Mouse (Mus musculus) CH12F3 (cell line): ENCODE data around the gene Zfp64.

Experiments
- in situ Hi-C: fragments of 300-500 bp; cut with MboI; formaldehyde crosslinking; loops from 2 replicates; pipeline ENCODE4 v1.14.3; 2020; ENCODE audit warnings: low sequenced_read_pairs

Zfp64 gene

DNA sequence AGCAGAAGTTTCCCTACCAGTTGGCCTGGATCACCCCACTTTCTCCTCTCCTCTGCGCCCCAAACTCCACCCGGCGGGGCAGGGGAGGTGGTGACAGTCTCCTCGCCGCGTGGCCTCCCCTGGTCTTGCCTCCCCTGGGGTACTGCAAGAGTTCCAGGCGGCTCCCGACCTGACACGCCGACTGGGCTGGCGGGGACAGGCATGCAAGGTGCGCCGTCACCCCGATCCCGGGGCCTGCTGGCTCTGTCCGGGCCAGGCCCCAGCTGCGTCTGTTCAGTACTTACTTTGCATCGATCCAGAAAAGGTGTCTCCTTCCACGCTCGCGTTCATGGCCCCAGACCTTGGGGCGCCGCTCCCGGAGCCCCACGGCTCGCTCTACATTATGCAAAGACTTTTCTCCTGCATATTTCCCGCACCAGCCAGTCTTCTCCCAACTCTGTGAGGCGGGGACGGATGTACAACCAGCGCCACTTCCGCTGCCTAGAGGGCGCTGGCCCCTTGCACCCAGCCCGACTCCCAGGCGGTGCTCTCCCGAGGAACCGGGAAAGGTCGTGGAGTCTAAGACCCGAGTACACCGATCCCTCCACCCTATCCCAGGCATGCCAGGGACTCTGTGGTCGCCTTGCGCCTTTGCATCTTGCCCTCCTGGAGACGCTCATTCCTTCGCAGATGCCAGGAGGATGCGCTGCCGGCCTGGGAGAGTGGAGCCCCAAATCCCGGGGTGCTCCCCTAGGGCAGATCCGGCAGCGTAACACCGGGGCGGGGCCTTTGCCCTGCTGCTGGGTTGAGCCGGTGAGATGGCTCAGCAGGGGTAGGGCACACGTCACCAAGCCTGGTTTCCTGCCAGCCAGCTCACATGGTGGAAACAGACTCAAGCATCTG is at the start of gene Zfp64:
Gene Zfp64, minus strand, starts transcription at position 753 of the 882 bp plus-strand sequence.
- in situ Hi-C loops = no loop called here

DNA sequence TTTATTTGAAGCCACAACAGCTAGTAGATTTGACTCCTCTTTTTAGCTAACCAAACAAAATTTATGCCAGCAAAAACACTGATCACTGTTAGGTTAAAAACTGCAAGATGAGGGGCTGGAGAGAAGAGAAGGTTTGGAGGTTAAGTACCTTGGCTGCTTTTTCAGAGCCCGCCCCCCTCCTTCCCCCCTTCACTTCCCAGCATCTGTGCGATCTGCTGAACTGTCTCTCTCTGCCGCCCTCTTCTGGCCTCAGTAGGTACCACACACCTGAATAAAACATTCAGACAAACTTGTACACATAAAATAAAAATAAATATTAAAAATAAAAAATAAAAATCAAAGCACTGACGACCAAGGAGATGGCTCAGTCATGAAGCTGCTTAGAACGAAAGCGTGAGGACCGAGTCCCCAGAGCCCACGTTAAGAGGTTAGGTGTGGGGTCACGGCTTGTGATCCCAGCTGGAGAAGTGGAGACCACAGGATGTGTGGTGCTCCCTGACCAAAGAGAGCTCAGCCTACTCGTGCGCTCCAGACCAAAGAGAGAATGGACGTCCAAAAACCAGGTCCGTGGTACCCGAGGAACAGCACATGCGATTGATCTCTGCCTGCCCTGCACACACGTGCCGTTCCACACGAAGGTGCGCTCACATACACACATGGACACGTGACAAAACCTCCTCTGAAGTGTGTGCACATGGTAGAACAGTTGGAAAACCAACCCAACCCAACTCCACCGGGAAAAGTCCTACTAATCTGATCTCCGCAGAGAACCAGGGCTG is 37.4 kb upstream of the Zfp64 start:
- in situ Hi-C loops = no loop called here

DNA sequence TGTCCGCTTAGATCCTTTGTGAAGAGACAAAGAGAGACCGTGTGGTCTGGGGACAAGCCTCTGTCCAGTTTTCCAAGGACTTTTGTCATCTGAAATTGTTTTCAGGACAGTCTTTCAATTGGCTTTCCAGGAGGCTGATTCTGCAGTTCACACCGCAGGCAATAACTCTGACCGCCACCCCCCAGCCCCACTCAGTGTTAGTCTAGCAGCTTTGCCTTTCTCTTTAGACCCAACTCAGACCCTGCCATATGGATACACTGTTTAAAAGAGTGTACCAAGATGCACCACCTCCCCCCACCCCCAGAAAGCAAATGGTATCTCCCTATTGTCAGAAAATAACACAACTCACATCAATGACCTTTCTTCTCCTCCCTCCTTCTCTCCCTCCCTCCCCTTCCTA is 35.6 kb upstream of the Zfp64 start:
- in situ Hi-C loops = no loop called here

DNA sequence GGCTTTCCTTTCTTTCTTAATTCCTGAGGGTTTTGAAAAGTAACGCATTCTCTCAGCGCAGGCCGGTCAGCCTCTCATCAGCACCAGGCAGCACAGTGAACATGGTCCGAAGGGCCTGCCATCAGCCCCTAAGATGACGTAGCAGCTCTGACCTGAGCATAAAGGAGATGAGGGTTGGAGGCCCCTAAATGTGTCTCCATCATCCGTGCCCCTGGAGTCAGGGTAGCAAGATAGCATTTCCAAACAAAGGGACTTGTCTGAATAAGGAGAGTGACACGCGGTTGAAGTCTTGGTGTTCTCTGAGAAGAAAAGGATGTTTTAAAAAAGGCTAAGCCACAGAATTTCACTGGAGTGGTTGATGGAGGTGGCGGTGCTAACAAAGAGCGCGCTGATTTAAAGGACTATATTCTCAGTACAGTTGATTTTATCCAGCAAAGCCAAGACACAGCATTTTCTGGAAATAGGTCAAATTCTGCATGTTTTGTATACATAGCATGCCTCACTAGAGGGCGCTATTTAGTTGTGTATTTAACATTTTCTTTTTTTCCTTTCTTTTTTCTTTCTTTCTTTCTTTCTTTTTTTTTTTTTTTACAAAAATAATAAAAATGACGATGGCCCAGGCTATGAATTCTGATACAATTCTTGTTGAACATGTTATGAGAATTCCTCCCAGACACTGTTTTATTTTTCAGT is 34.8 kb upstream of the Zfp64 start:
- in situ Hi-C loops = no loop called here

DNA sequence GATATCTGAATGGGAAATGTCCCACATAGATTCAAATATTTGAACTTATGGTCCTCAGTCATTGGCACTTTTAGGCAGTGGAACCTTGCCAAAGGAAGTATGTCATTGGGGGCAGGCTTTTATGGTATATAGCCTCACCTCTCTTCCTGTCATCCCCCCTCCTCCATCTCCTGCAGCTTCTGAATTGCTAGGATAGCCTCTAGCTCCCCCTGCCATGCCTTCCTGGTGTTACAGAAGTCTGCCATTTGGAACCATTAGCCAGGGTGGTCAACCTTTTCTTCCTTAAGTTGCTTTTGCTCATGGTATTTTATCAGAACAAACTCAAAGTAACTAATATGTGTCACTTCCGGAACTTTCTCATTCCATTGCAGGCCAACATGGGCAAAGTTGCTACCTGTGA is 32.7 kb upstream of the Zfp64 start:
- in situ Hi-C loops = no loop called here

DNA sequence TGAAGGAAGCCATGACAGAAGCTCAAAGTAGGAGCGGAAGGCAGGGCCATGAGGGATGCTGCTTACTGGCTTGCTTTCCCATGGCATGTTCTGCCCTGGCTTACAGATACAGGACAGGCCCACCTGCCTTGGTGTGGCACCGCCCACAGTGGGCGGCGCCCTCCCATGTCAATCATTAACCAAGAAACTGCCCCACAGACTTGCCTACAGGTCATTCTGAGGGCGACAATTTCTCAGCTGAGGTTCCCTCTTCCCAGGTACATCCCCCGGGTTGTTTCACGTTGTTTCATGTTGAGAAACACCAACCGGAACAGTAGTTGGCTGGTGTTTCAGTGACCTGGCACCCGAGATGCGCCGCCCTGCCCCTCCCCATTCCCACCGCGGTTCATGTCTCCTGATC is 32.0 kb upstream of the Zfp64 start:
- in situ Hi-C loops = no loop called here

DNA sequence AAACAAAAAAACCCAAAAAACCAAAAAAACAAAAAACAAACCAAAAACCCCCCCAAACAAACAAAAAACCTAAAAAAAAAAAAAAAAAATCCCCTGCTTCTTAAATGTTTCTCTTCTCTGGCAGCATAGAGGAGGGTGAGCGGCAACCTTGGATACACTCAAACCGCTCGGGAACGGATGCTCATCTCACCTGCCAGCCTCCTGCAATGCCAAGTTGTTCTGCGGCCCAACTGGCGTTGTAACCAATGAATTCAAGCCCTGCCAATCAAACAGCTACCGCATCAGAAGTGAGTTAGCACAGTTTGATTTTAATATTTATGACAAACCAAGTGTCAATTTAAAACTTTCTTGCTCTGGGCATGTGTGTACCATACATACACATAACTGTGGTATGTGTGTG is 26.6 kb upstream of the Zfp64 start:
- in situ Hi-C loops = no loop called here

DNA sequence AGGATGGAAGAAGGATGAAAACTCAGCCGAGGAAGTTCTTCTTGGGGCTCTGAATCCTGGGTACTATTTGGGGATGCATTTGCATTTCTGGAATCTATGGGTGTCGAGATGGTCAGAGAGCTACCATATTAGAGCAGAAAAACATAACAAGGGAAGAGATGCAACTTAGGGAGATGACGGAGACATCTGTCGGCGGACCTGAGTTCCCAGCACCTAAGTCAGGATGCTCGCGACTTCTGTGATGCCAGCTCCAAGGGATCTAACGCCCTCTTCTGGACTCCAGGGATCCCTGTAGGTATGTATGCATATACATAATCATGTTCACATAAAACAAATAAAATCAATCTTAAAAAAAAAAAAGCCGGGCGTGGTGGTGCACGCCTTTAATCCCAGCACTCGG is 26.1 kb upstream of the Zfp64 start:
- in situ Hi-C loops = no loop called here

DNA sequence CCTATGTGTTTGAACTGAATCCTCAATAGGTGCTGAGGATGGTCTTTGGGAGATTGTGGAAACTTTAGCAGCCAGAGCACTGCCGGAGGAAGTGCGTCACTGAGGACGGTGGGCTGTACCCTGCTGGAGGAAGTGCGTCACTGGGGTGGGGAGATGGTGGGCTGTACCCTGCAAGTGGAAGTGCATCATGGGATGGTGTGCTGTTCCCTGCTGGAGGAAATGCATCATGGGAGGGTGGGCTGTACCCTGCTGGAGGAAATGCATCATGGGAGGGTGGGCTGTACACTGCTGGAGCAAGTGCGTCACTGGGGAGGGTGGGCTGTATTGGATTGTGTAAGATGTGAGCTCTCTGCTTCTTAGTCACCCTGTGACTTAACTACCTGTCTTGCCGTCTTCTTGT is 25.5 kb upstream of the Zfp64 start:
- in situ Hi-C loops = no loop called here

DNA sequence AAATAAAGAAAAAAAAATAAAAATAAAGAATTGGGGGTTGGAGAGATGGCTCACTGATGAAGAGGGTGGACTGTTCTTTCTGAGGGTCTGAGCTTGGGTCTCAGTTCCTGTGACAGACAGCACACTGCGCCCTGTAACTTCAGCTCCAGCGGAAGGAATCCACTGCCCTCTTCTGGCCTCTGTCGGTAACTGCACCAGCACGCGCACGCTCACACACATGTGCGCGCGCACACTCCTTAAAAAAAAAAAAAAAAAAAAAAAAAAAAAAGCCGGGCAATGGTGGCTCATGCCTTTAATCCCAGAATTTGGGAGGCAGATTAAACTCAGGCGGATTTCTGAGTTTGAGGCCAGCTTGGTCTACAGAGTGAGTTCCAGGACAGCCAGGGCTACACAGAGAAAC is 24.4 kb upstream of the Zfp64 start:
- in situ Hi-C loops = no loop called here

DNA sequence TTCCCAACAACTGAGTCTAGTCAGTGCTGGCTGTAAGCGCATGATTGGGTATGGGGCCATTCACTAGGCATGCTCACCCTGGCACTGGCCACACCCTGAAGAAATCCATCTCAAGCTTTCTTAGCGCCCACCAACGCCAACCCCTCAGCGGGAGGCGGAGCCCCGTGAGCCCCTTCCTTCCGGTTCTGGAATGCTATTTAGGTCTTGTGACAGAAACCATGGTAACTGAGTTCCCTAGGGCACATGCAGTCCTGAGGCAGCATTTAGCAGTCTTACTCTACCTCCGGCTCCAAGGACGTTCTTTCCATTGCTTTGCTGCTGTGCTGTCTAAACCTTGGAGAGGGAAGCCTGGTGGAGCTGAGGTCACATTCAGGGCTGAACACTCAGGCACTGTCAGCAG is 22.6 kb upstream of the Zfp64 start:
- in situ Hi-C loops = no loop called here

DNA sequence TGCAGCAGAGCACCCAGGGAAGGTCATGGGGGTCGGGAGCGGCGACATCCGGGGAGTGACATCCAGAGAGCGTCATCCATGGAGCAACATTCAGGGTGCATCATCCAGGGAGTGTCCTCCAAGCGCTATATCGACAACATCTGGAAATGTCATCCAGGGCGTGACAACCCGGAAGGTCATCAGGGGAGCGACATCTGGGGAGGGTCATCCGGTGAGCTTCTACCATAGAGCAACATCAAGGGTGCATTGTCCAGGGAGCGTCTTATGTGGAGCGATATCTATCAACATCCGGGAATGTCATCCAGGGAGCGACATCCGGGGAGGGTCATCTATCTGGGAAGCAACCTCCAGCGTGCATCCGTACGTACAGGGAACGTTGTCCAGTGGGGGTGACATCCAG is 14.7 kb upstream of the Zfp64 start:
- in situ Hi-C loops = no loop called here

DNA sequence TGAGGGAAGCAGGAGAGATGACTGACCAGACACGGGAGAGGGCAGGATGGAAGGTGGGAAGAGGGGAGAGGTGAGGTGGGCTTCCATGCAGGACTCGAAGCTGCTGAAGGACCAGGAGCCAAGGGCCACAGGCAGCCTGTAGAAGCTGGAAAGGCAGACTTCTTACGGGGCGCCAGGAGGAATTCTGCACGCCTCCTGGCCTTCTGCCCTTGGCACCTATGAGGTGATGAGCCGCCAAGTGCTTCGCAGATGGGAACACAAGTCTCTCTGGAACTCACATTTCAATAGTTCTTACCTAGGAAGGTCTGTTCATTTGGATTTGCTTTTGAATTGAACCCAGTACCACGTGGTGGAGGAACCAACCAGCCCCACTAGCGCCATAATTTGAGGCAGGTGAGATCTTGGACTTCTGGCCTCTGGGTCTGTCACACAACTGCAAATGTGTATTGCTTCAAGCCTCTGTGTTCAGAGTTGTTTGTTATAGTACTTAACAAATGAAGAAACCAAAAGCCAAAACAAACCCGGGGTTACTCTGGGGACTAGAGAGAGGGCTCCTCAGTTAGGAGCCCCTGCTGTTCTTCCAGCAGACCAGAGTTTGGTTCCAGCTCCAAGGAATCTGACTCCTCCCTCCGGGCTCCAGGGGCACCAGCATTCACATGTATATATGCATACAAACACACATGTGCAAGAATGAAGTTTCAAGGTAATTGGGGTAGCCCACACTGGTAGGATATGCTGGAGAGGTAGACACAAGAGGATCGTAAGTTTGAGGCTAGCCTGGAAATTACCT is 12.9 kb upstream of the Zfp64 start:
- in situ Hi-C loops = no loop called here

DNA sequence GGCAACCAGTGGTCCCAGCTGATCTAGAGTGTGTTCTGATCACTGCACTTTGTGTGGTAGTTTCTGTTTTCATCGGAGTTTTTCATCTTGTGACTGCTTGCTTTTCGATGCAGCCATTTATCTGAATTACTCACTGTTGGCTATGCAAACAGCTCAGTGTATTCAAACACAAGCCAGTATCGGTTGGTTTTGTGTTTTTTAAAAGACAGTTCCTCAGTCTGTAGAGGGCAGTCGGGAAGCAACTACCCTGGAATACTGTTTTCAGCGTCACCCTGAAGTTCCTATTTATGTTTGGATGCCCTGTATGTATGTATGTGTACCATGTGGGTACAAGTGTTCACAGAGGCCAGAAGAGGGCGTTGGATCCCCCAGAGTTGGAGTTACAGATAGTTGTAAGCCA is 11.1 kb upstream of the Zfp64 start:
- in situ Hi-C loops = no loop called here

DNA sequence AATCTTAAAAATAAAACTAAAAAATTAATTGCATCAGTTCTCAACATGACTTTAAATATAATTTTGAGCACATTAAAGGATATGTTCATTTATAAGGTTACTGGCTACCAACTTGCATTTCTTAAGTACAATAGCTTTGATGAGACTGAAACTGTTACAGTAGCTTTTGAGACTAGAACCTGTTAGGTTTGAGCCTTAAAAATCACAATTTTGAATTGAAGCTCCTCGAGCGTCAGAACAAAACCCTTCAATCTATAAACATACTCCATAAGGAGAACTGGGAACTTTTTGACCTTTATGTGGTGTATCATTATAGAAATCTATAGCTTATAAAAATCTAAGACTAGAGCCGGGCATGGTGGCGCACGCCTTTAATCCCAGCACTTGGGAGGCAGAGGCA is 9.5 kb upstream of the Zfp64 start:
- in situ Hi-C loops = no loop called here

DNA sequence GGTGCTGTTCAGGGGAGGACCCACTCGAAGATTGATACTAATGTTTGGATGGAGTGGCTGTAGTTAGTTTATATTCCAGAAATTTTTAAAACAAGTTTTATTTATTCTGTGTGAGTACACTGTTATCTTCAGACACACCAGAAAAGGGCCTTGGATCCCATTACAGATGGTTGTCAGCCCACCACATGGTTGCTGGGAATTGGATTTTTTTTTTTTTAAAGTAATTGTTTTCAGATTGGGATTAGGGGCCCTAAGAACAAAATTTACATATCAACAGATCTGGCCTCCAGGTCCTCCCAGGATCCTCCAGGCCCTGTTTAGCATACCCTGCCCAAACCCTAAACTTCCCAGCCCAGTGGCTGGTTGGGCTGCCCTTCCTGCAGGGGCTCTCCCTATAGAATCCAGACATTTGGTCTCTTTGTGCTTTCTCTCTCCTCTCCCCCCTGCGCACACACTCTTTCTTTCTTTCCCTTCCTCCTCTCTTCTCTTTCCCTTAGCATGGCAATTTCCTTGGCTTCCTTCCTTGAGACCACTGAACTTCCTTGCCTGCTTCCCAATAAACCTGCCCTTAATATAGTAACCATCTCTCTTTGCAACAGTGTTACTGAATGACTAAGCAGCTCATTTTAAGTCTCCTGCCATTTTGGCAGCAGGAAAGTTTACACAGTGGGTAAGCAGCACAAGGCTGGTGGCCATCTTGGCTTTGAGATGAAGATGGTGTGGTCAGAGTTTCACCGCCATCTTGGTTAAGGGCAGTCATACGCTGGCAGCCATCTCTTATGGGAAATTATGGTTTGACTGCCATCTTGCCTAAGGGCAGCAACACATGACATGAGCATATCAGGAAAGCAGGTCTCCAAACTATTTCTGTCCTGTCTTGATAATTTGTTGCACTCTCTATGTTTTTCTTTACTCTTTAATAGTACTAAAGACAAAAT is 6.6 kb upstream of the Zfp64 start:
- in situ Hi-C loops = no loop called here

DNA sequence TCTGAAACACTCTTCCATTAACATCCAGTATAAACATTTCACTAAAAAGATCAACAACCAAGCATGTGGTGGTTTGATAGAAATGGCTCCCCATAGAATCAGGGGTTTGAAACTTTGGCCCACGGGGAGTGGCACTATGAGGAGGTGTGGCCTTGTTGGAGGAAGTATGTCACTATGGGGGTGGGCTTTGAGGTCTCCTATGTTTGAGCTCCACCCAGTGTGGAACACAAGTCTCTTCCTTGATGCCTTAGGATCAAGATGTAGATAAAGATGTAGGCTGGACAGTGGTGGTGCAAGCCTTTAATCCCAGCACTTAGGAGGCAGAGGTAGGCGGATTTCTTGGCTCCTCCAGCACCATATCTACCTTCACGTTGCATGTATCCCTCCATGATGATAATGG is 5.4 kb upstream of the Zfp64 start:
- in situ Hi-C loops = no loop called here

DNA sequence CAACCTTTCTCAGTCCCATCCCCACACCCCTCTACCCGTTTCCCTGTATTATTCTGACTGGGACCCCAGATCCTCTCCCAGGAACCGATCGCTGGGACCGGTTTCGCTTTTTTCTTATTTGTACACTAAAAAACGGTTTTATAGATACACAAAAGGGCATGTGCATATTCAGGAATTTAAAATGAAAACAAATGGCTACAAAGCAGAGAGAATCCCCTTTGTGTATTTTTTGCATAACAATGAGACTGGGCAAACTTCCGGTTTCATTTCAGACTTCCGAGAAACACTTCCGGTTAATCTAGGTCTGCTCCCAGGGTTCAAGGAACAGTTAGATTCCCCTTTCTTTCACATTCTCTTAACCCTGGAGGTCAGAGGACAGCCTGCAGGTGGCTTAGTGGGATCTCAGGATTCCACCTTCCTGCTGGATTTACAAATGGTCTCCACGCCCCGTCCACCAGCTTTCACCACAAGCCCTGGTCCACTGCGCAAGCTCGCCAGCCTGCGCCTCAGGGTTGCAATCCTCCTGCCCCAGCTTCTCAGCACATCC is 4.0 kb upstream of the Zfp64 start:
- in situ Hi-C loops = no loop called here

DNA sequence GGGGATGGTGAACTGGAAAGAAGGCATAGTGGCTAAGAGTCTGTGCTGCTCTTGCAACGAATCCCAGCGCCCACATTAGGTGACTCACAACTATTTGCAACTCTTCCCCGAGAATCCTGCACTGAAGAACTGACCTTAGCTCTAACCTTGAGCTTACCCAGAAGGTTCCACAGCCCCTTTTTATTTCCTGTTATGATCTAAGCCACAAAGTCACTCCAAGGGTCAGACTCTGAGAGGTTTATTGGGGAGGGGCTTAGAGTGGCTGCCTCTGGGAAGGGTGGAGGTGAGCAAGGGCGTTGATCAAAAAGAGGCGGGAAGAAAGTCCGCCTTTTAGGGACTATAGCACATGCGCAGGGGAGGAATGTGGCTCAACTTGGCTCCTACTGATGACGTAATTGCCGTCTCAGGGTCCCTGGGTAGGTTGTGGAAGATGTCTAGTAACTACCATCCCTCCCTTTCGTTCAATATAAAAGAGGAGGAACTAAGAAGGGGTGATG is 511 bp upstream of the Zfp64 start:
- in situ Hi-C loops = no loop called here
